Mouse (Mus musculus) midbrain, postnatal 0 days (tissue): ENCODE measurements at regions not wholly inside any gene's neighbourhood (a gene's known extent, or its start where the extent isn't known, plus 50 kb on each side); places are given as distances from the start of the nearest gene placed in this dataset.

Source experiments
- ATAC-seq: fragments of 200-750 bp; cut with Nextera tagmentation; 2 replicates; pipeline ENCODE4 v1.8.0; 2017; ENCODE audit warnings: moderate number of reproducible peaks, mild to moderate bottlenecking, moderate TSS enrichment, moderate library complexity; ENCODE audit not compliant: low FRiP score
- DNase-seq: peaks from one replicate; pipeline ENCODE4 v3.0.0-alpha.2; 2015; ENCODE audit warnings: low spot score
- H3K27ac ChIP-seq: fragments of 300-500 bp; sonication (generic); 2 replicates; pipeline ENCODE4 v1.5.1; 2014; ENCODE audit warnings: low read depth, mild to moderate bottlenecking, low read length, mixed read lengths
- H3K27me3 ChIP-seq: fragments of 300-500 bp; sonication (generic); 2 replicates; pipeline ENCODE4 v1.6.1; 2014; ENCODE audit warnings: low read length, control low read depth, mixed read lengths; ENCODE audit not compliant: insufficient read depth
- H3K36me3 ChIP-seq: fragments of 300-500 bp; sonication (generic); 2 replicates; pipeline ENCODE4 v1.6.1; 2014; ENCODE audit warnings: low read length, control low read depth, mixed read lengths; ENCODE audit not compliant: insufficient read depth
- H3K4me1 ChIP-seq: fragments of 300-500 bp; sonication (generic); 2 replicates; pipeline ENCODE4 v1.6.1; 2014; ENCODE audit warnings: mild to moderate bottlenecking, control low read depth, antibody characterized with exemption, low read length, mixed read lengths; ENCODE audit not compliant: insufficient read depth
- H3K4me2 ChIP-seq: fragments of 300-500 bp; sonication (generic); 2 replicates; pipeline ENCODE4 v1.6.1; 2014; ENCODE audit warnings: low read depth, mild to moderate bottlenecking, low read length, mixed read lengths; ENCODE audit not compliant: poor library complexity, severe bottlenecking
- H3K4me3 ChIP-seq: fragments of 300-500 bp; sonication (generic); 2 replicates; pipeline ENCODE4 v1.5.1; 2014; ENCODE audit warnings: low read depth, mild to moderate bottlenecking, low read length, moderate library complexity
- H3K9ac ChIP-seq: fragments of 300-500 bp; sonication (generic); replicated peaks from 2 replicates; pipeline ENCODE4 v1.6.1; 2014; ENCODE audit warnings: mild to moderate bottlenecking, low read length, moderate library complexity, mixed read lengths; ENCODE audit not compliant: poor library complexity, severe bottlenecking
- H3K9me3 ChIP-seq: fragments of 300-500 bp; sonication (generic); 2 replicates; pipeline ENCODE4 v1.6.1; 2016; ENCODE audit warnings: low read length, control low read depth
- CTCF ChIP-seq: IDR thresholded peaks from 2 replicates; pipeline ENCODE4 v1.5.1; 2016; ENCODE audit warnings: antibody characterized with exemption, mild to moderate bottlenecking
- WGBS: fragments of 180-500 bp; shearing (Covaris S2); extraction: QIAGEN DNeasy Blood & Tissue Kit; methylation state at CpG from one replicate; pipeline ENCODE4 v1.1.7; 2014; 5-methylcytosine and 5-hydroxymethylcytosine counted together

- Histone ChIP-seq H3K27ac (no peak overlapping the region), H3K4me3 (no peak overlapping the region), H3K36me3 (no peaks in the 10 kb centered on the region), H3K9ac (no peak overlapping the region), H3K4me1 (no peaks in the 10 kb centered on the region), H3K4me2 (no peak overlapping the region), H3K27me3 (no peaks in the 10 kb centered on the region), H3K9me3 (no peaks in the 10 kb centered on the region)
- 74% methylated on average over 5 of the region's 5 CpGs for WGBS
- ATAC-seq = no peak
- no peak for DNase-seq
- TF ChIP-seq CTCF = no peak
Observed at GRCm38 (mm10) chr15:62222731-62223130, 1299.9 kb upstream of the A1bg start.

GRCm38 (mm10) chr15:62222201-62222600, 1299.4 kb upstream of the A1bg start:
- Histone ChIP-seq H3K4me1 (no peaks in the 10 kb centered on the region), H3K9ac (no peak overlapping the region), H3K36me3 (no peaks in the 10 kb centered on the region), H3K27ac (no peak overlapping the region), H3K4me2 (no peak overlapping the region), H3K27me3 (no peaks in the 10 kb centered on the region), H3K9me3 (no peaks in the 10 kb centered on the region), H3K4me3 (no peak overlapping the region)
- WGBS = 98% methylated on average over 6 of the region's 6 CpGs
- ATAC-seq (no peak), DNase-seq (no peak)
- no peak for TF ChIP-seq CTCF

GRCm38 (mm10) chr15:62221024-62221819, 1298.4 kb upstream of the A1bg start:
- no peak overlapping the region for H3K27ac ChIP-seq
- H3K36me3 ChIP-seq = no peaks in the 10 kb centered on the region
- H3K9ac ChIP-seq = no peak overlapping the region
- no peak overlapping the region for H3K4me2 ChIP-seq
- 73% methylated on average over 8 of the region's 8 CpGs for WGBS
- TF ChIP-seq CTCF = no peak
- DNase-seq = no peak
- ATAC-seq = no peak
- H3K4me1 ChIP-seq = no peaks in the 10 kb centered on the region
- no peak overlapping the region for H3K4me3 ChIP-seq
- no peaks in the 10 kb centered on the region for H3K9me3 ChIP-seq
- H3K27me3 ChIP-seq = no peaks in the 10 kb centered on the region

GRCm38 (mm10) chr15:62220620-62221019, 1297.8 kb upstream of the A1bg start:
- no peaks in the 10 kb centered on the region for H3K9me3 ChIP-seq
- no peak for TF ChIP-seq CTCF
- no peak overlapping the region for H3K27ac ChIP-seq
- WGBS = 87% methylated on average over 3 of the region's 3 CpGs
- H3K4me2 ChIP-seq = no peak overlapping the region
- H3K4me1 ChIP-seq = no peaks in the 10 kb centered on the region
- no peaks in the 10 kb centered on the region for H3K27me3 ChIP-seq
- no peaks in the 10 kb centered on the region for H3K36me3 ChIP-seq
- no peak for ATAC-seq
- H3K4me3 ChIP-seq = no peak overlapping the region
- DNase-seq = no peak
- no peak overlapping the region for H3K9ac ChIP-seq

GRCm38 (mm10) chr15:62219934-62220540, 1297.2 kb upstream of the A1bg start:
- Histone ChIP-seq H3K4me2 (no peak overlapping the region), H3K4me1 (no peaks in the 10 kb centered on the region), H3K4me3 (no peak overlapping the region), H3K9me3 (no peaks in the 10 kb centered on the region), H3K27me3 (no peaks in the 10 kb centered on the region), H3K9ac (no peak overlapping the region), H3K27ac (no peak overlapping the region), H3K36me3 (no peaks in the 10 kb centered on the region)
- 98% methylated on average over 9 of the region's 9 CpGs for WGBS
- DNase-seq (no peak), ATAC-seq (no peak)
- no peak for TF ChIP-seq CTCF

GRCm38 (mm10) chr15:62218346-62219080, 1295.7 kb upstream of the A1bg start:
- Histone ChIP-seq H3K4me3 (no peak overlapping the region), H3K27me3 (no peaks in the 10 kb centered on the region), H3K4me2 (no peak overlapping the region), H3K9ac (no peak overlapping the region), H3K4me1 (no peaks in the 10 kb centered on the region), H3K9me3 (no peaks in the 10 kb centered on the region), H3K27ac (no peak overlapping the region), H3K36me3 (no peaks in the 10 kb centered on the region)
- ATAC-seq (no peak), DNase-seq (no peak)
- TF ChIP-seq CTCF = no peak
- WGBS = 88% methylated on average over 21 of the region's 21 CpGs
